Mouse (Mus musculus) inflammation-experienced regulatory T-cells, adult 6 months (primary cell): ENCODE data around the gene Hadhb. TPM values are rescaled to one million over a fixed set of nuclear protein-coding genes. Genes with fewer than 3 reads are reported as not detected.

Experiments
- polyA plus RNA-seq, 3 experiments: library from polyadenylated mRNA; unstranded; fragments of 100-300 nt; shearing (Covaris generic); gene quantifications; one replicate each; pipeline ENCODE4 v1.2.1; 2017

The Hadhb gene
- polyA plus RNA-seq, 3 experiments from 2014 or later: 114 to 157 (median 125) TPM

Other genes with a start within 250 kb of the Hadhb start
- gene Il6, start 142.1 kb upstream of the Hadhb start, polyA plus RNA-seq: under 1 TPM in 2 of 3 experiments, not detected in 1; 0.35 to 0.45 TPM
- 100 to 1,000 TPM in 1 of 3 experiments, 10 to 100 TPM in 2; 65.9 to 350 (median 91.1) TPM for gene Tyms, start 81.6 kb upstream of the Hadhb start, polyA plus RNA-seq
- not detected for gene Garem2, start 50.1 kb upstream of the Hadhb start, polyA plus RNA-seq
- not detected for gene 3110082J24Rik, start 49.2 kb upstream of the Hadhb start, polyA plus RNA-seq
- 10 to 100 TPM; 79.2 to 82.8 (median 79.2) TPM for gene Hadha, start 86 bp upstream of the Hadhb start, polyA plus RNA-seq
- gene Adgrf3, start 50.5 kb downstream of the Hadhb start, polyA plus RNA-seq: under 1 TPM in 1 of 3 experiments, not detected in 2; 0.32 TPM
- gene Selenoi, start 77.3 kb downstream of the Hadhb start, polyA plus RNA-seq: 10 to 100 TPM; 18.1 to 26.0 (median 25.3) TPM
- gene Drc1, start 126.1 kb downstream of the Hadhb start, polyA plus RNA-seq: 1 to 10 TPM in 2 of 3 experiments, under 1 TPM in 1; 0.50 to 3.1 (median 1.5) TPM